Mouse (Mus musculus) right cerebral cortex, postnatal 4 days (tissue): ENCODE data around the gene Bid.
A peak's percentile ranks its signal among the peaks of the same experiment; 100 is the strongest.
"Not testable (repeated sequence)": the region's sequence is repeated elsewhere in the genome, so short reads cannot be mapped to it uniquely, and the experiment has no call there.

ENCODE experiments used
- DNase-seq: peaks from one replicate; pipeline ENCODE4 v3.0.0-alpha.2; 2022

Bid gene

GRCm38 (mm10) chr6:120903450-120903912 is 13.2 kb downstream of the Bid start:
- DNase-seq = no peak

GRCm38 (mm10) chr6:120901776-120902645 is 14.6 kb downstream of the Bid start:
- DNase-seq = no peak

GRCm38 (mm10) chr6:120898188-120898833 is 18.3 kb downstream of the Bid start:
- DNase-seq = no peak

GRCm38 (mm10) chr6:120894524-120894923 is 22.1 kb downstream of the Bid start:
- DNase-seq = no peak

DNA sequence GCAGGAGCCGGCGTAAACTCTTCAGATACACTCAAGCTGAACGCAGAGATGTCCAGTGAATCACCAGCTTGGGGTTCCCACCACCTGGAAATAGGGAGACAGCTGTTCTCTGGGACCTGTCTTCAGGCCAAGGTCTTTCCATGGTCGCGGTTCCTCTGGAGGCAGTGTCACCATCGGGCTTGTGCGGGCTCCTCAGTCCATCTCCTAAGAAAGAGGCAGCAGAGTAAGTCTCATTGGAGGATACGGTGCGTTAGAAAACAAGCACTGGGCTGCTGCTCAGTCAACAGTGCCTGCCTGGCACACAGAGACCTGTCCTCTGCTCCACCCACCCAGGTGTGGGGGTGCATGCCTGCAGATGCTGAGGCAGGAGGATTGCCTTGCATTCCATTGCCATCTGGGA is 22.6 kb downstream of the Bid start:
- DNase-seq = no peak

GRCm38 (mm10) chr6:120886696-120887095 is 30.0 kb downstream of the Bid start:
- DNase-seq = no peak

GRCm38 (mm10) chr6:120884436-120884835 is 32.2 kb downstream of the Bid start:
- no peak for DNase-seq

- no peak for DNase-seq
Measured at GRCm38 (mm10) chr6:120879046-120879445, 37.6 kb downstream of the Bid start.

DNA sequence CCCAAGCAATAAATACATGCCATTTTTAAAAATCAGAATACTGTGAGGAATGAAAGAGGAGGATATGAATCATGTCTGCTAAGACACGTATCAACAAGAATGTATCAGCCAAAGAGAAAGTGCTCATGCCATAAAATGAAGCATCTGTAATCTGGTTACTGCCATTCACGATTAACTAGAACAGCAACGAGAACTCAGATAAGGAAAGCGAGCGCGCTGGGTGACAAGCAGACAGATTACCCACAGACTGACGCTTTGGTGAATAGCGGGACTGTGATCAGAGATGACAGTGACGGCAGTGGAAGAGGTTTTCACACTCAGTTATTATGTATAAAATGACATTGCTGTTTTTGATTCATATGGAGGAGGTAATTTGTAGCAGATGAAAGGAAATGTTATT is 42.8 kb downstream of the Bid start:
- DNase-seq = no peak

DNA sequence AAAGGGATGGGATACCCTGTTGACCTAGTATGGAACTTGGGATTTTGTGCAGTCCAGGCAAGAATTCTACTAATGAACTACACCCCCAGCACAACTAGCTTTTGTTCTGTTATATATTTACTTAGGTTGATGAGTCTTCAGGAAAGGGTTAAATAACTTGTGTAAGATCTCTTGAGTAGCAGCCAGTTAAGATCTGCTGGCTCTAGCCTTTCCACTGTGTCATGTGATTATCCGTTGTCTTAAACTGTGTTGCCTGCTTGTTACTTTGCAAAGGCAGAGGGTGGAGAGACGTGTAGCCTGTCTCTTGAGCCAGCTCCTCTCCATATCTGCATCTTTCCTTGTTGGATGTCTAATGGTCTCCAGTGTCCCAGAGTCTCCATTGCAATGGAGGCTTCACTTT is 45.4 kb downstream of the Bid start:
- DNase-seq = no peak

- DNase-seq = peak; percentile 61
Measured at GRCm38 (mm10) chr6:120868824-120869223, 47.8 kb downstream of the Bid start.

- DNase-seq = no peak
Measured at GRCm38 (mm10) chr6:120866051-120866814, 50.4 kb downstream of the Bid start.

DNA sequence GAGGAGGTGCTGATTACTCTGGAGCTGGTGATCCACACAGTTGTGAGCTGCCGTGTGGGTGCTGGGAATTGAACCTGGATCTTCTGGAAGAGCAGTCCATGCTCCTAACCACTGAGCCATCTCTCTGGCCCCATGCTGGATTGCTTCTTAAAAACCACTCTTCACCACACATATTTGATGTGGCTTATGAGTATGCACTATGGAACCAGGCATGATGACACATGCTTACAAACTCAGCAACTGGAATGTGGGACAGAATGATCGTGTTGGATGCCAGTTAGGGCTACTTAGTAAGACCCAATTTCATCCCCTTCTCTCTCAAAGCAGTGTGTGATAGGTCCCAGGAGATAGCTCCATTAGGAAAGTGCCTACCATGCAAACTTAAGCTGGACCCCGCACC is 56.6 kb downstream of the Bid start:
- DNase-seq = no peak

DNA sequence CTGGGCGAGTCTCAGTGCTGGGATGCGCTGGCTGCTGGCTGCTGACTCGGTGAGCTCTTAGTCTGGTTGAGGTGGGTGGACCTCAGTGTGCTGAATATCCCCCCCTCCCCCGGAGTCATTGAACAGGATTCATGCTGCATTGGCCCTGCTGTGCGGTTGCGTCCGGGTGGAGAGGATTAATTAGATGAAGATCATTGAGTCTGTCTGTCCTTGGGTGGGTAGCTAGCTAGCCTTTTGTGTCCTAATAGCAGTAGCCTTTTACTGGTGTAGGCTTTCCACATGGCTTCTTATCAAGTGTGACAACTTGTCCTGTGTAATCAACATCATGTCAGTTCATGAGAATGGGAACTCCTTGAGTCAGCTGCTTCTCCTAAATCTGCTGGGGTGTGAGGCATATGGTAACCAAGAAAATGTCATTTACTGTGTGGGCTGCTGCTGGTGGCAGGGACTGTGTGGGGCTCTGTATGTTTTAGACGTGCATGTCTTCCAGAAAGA is 58.4 kb downstream of the Bid start:
- no peak for DNase-seq

DNA sequence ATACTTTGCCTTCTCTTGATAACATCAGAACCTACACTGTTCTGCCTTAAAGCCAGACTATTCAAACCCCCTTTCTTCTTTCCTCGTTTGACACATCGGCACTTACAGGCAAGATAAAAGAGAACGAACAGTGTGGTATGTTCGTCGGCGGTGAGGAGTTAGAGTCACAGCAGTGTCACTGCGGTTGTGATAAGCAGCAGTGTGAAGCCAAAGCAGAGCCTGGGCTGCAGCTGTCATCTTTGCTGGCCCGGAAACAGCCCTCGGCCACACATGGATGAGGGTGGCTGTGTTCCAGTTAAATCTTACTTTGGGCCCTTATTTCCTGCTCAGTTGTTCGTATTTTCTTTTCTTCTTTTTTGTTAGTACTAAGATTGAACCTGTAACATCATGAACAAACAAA is 62.2 kb downstream of the Bid start:
- no peak for DNase-seq

GRCm38 (mm10) chr6:120850720-120851119 is 65.9 kb downstream of the Bid start:
- DNase-seq = not testable (repeated sequence)
